Mouse (Mus musculus): ENCODE measurements at regions not wholly inside any gene's neighbourhood (a gene's known extent, or its start where the extent isn't known, plus 50 kb on each side); places are given as distances from the start of the nearest gene placed in this dataset.
"Not testable (repeated sequence)": the region's sequence is repeated elsewhere in the genome, so short reads cannot be mapped to it uniquely, and the experiment has no call there.

- no peaks in the 10 kb centered on the region for H3K9me3 ChIP-seq (ENCODE audit: control insufficient read depth, low read length)
- no peak overlapping the region for H3K4me3 ChIP-seq (replicated peaks; ENCODE audit: low read length)
- WGBS: 24% methylated on average over 3 of the region's 3 CpGs
- DNase-seq (ENCODE audit: low spot score) (no peak), ATAC-seq (ENCODE audit: low FRiP score, low read depth) (no peak)
- H3K4me1 ChIP-seq (ENCODE audit: control insufficient read depth, insufficient read depth, low read length): 0 out of 2 replicates have a peak, but pooled peaks cover 4% of the 10 kb centered on the region
- H3K27me3 ChIP-seq (ENCODE audit: control insufficient read depth, insufficient read depth, low read length): no peaks in the 10 kb centered on the region
- no peak overlapping the region for H3K9ac ChIP-seq (ENCODE audit: low read depth, low read length, severe bottlenecking)
- no peaks in the 10 kb centered on the region for H3K36me3 ChIP-seq (ENCODE audit: control insufficient read depth, insufficient read depth, low read length)
- H3K27ac ChIP-seq (replicated peaks; ENCODE audit: low read depth, low read length): no peak overlapping the region; the same call in 1 of the 2 replicates
- no peak for TF ChIP-seq POLR2A (IDR thresholded peaks at IDR 0.05; ENCODE audit: borderline replicate concordance, extremely low read depth, insufficient read depth, insufficient read length)
- H3K4me2 ChIP-seq (replicated peaks; ENCODE audit: low read depth, low read length, severe bottlenecking): no peak overlapping the region
These were observed 421.4 kb downstream of the Tox3 start for GRCm38 (mm10) chr8:89926666-89927232.

GRCm38 (mm10) chr8:89924697-89925096 is 423.4 kb downstream of the Tox3 start:
- H3K27ac ChIP-seq (replicated peaks; ENCODE audit: low read depth, low read length); H3K4me3 ChIP-seq (replicated peaks; ENCODE audit: low read length); H3K9me3 ChIP-seq (ENCODE audit: control insufficient read depth, low read length); H3K4me1 ChIP-seq (ENCODE audit: control insufficient read depth, insufficient read depth, low read length); H3K4me2 ChIP-seq (replicated peaks; ENCODE audit: low read depth, low read length, severe bottlenecking); H3K27me3 ChIP-seq (ENCODE audit: control insufficient read depth, insufficient read depth, low read length); DNase-seq (ENCODE audit: low spot score); H3K9ac ChIP-seq (ENCODE audit: low read depth, low read length, severe bottlenecking); ATAC-seq (ENCODE audit: low FRiP score, low read depth); H3K36me3 ChIP-seq (ENCODE audit: control insufficient read depth, insufficient read depth, low read length): not testable (repeated sequence)
- 95% methylated on average over 4 of the region's 22 CpGs for WGBS

- Histone ChIP-seq H3K36me3 (ENCODE audit: control insufficient read depth, insufficient read depth, low read length) (no peaks in the 10 kb centered on the region), H3K9ac (ENCODE audit: low read depth, low read length, severe bottlenecking) (no peak overlapping the region), H3K4me3 (replicated peaks; ENCODE audit: low read length) (no peak overlapping the region), H3K9me3 (ENCODE audit: control insufficient read depth, low read length) (no peaks in the 10 kb centered on the region), H3K4me1 (ENCODE audit: control insufficient read depth, insufficient read depth, low read length) (peaks cover 3% of the 10 kb centered on the region; the same call in 1 of the 2 replicates), H3K27me3 (ENCODE audit: control insufficient read depth, insufficient read depth, low read length) (no peaks in the 10 kb centered on the region), H3K27ac (replicated peaks; ENCODE audit: low read depth, low read length) (no peak overlapping the region), H3K4me2 (replicated peaks; ENCODE audit: low read depth, low read length, severe bottlenecking) (no peak overlapping the region)
- no peak for DNase-seq (ENCODE audit: low spot score)
- WGBS: 90% methylated on average over 6 of the region's 6 CpGs
- TF ChIP-seq POLR2A (IDR thresholded peaks at IDR 0.05; ENCODE audit: borderline replicate concordance, extremely low read depth, insufficient read depth, insufficient read length): no peak
- no peak for ATAC-seq (ENCODE audit: low FRiP score, low read depth)
These were observed 434.1 kb downstream of the Tox3 start for GRCm38 (mm10) chr8:89914076-89914475.

GRCm38 (mm10) chr8:89906200-89906599 is 441.9 kb downstream of the Tox3 start:
- no peaks in the 10 kb centered on the region for H3K36me3 ChIP-seq (ENCODE audit: control insufficient read depth, insufficient read depth, low read length)
- no peak overlapping the region for H3K9ac ChIP-seq (ENCODE audit: low read depth, low read length, severe bottlenecking)
- DNase-seq (ENCODE audit: low spot score) (no peak), ATAC-seq (ENCODE audit: low FRiP score, low read depth) (no peak)
- WGBS: 60% methylated on average over 6 of the region's 6 CpGs
- H3K9me3 ChIP-seq (ENCODE audit: control insufficient read depth, low read length): no peaks in the 10 kb centered on the region
- H3K27ac ChIP-seq (replicated peaks; ENCODE audit: low read depth, low read length): no peak overlapping the region
- no peaks in the 10 kb centered on the region for H3K27me3 ChIP-seq (ENCODE audit: control insufficient read depth, insufficient read depth, low read length)
- H3K4me3 ChIP-seq (replicated peaks; ENCODE audit: low read length): no peak overlapping the region
- H3K4me2 ChIP-seq (replicated peaks; ENCODE audit: low read depth, low read length, severe bottlenecking): no peak overlapping the region
- H3K4me1 ChIP-seq (ENCODE audit: control insufficient read depth, insufficient read depth, low read length): no peaks in the 10 kb centered on the region
- no peak for TF ChIP-seq POLR2A (IDR thresholded peaks at IDR 0.05; ENCODE audit: borderline replicate concordance, extremely low read depth, insufficient read depth, insufficient read length)

GRCm38 (mm10) chr8:89905588-89905987 is 442.6 kb downstream of the Tox3 start:
- no peaks in the 10 kb centered on the region for H3K36me3 ChIP-seq (ENCODE audit: control insufficient read depth, insufficient read depth, low read length)
- no peak overlapping the region for H3K9ac ChIP-seq (ENCODE audit: low read depth, low read length, severe bottlenecking)
- no peak for ATAC-seq (ENCODE audit: low FRiP score, low read depth)
- no peak for DNase-seq (ENCODE audit: low spot score)
- no peaks in the 10 kb centered on the region for H3K27me3 ChIP-seq (ENCODE audit: control insufficient read depth, insufficient read depth, low read length)
- H3K9me3 ChIP-seq (ENCODE audit: control insufficient read depth, low read length): no peaks in the 10 kb centered on the region
- no peak overlapping the region for H3K4me2 ChIP-seq (replicated peaks; ENCODE audit: low read depth, low read length, severe bottlenecking)
- H3K4me3 ChIP-seq (replicated peaks; ENCODE audit: low read length): no peak overlapping the region
- no peaks in the 10 kb centered on the region for H3K4me1 ChIP-seq (ENCODE audit: control insufficient read depth, insufficient read depth, low read length)
- TF ChIP-seq POLR2A (IDR thresholded peaks at IDR 0.05; ENCODE audit: borderline replicate concordance, extremely low read depth, insufficient read depth, insufficient read length): no peak
- WGBS: 52% methylated on average over 3 of the region's 3 CpGs
- H3K27ac ChIP-seq (replicated peaks; ENCODE audit: low read depth, low read length): no peak overlapping the region

- Histone ChIP-seq H3K9me3 (ENCODE audit: control insufficient read depth, low read length) (no peaks in the 10 kb centered on the region), H3K36me3 (ENCODE audit: control insufficient read depth, insufficient read depth, low read length) (no peaks in the 10 kb centered on the region), H3K9ac (ENCODE audit: low read depth, low read length, severe bottlenecking) (no peak overlapping the region), H3K27me3 (ENCODE audit: control insufficient read depth, insufficient read depth, low read length) (no peaks in the 10 kb centered on the region), H3K4me2 (replicated peaks; ENCODE audit: low read depth, low read length, severe bottlenecking) (no peak overlapping the region), H3K27ac (replicated peaks; ENCODE audit: low read depth, low read length) (no peak overlapping the region), H3K4me1 (ENCODE audit: control insufficient read depth, insufficient read depth, low read length) (no peaks in the 10 kb centered on the region), H3K4me3 (replicated peaks; ENCODE audit: low read length) (no peak overlapping the region)
- WGBS: 80% methylated on average over 1 of the region's 1 CpGs
- DNase-seq (ENCODE audit: low spot score): no peak
- no peak for TF ChIP-seq POLR2A (IDR thresholded peaks at IDR 0.05; ENCODE audit: borderline replicate concordance, extremely low read depth, insufficient read depth, insufficient read length)
- no peak for ATAC-seq (ENCODE audit: low FRiP score, low read depth)
These were observed 444.8 kb downstream of the Tox3 start for GRCm38 (mm10) chr8:89903346-89903745.
